Mouse (Mus musculus) ZHBTc4 (cell line): ENCODE measurements at regions not wholly inside any gene's neighbourhood (a gene's known extent, or its start where the extent isn't known, plus 50 kb on each side); places are given as distances from the start of the nearest gene placed in this dataset.

Experiments used
- DNase-seq: peaks from one replicate; pipeline ENCODE4 v3.0.0-alpha.2; 2011; ENCODE audit warnings: low read depth, low spot score

DNA sequence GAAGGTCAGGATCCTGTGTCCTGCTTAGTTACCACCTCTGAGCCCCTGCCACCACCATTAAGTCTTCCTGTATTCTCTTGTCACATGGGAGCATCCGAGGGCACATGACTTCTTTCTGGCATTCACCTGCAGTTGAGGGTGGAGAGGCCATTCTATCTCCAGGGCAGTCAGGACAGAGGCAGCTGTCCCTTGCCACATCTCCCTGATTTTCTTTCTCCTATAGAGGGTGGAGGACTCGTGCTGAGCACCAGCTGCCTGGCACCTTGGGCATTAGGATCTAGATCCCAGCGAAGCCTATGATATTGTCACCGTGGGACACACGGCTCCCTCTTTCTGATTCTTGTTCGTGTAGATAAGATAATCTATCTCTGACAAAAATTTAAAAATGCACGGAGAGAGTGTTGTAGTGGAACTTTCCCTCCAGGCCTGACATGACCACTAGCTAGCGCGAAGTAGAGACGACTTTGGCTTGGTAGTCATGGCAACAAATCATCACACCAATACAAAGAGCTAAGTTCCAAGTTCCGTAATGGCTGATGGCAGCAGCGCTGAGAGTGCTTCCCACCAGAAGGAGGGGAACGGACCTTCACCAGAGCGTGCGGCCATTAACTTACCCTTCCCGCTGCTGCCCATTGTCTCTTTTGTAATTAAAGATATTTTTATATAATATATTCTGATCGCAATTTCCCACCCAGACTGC lies 137.7 kb downstream of the Ipmk start:
- DNase-seq = peak; percentile 25

DNA sequence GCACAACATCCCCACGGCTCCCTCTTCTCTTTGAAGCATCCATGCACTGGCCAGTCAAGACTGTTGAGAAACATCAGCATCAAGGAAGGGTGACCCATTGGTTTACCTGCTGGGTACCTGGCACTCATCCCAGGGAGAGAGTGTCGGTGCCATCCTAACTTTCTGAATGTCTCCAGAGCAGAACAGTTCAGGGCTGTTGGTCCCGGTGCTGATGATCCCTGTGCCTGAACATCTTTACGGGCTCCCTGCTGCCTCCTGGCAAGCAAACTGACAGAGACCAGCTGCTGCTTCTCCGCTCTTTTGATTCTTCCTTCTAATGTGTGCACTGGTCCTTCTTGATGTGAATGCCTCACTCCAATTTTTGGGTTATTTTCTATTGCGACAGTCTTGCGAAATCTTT lies 142.2 kb downstream of the Ipmk start:
- DNase-seq = no peak

DNA sequence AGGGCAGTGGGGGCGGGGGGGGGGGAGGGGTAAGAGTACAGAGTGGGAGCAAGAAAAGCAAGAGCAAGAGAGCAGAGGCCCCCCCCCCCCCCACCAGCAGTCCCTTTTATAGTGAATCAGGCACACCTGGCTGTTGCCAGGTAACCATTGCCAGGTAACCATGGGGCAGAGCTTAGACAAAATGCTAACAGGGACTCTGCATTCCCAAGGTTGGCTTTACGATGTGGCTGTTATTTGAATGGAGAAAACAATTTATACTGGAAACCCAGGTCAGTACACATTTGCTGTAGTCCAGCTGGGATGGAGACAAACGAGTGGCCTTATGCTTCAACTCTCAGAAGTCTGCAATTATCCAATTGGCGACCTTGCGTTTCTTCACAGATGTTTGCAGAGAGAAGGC lies 154.5 kb downstream of the Ipmk start:
- DNase-seq = peak; percentile 21

DNA sequence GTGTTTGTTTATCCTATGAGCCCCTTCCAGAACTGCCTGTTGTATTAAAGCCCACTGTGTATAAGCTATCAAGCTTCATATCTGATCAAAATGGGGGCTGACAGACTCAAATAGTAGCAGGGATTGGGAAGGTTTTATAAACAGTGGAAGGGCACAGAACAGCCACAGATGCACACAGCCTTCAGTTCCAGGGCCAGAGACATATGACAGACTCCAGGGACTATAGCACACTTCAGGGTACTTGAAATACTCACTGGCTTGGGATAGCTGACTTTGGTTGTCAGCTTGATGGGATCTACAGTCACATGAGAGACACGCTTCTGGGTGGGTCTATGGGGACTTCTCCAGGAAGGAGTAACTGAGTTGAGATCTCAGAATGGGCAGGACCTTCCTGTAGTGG lies 156.7 kb downstream of the Ipmk start:
- DNase-seq = no peak

DNA sequence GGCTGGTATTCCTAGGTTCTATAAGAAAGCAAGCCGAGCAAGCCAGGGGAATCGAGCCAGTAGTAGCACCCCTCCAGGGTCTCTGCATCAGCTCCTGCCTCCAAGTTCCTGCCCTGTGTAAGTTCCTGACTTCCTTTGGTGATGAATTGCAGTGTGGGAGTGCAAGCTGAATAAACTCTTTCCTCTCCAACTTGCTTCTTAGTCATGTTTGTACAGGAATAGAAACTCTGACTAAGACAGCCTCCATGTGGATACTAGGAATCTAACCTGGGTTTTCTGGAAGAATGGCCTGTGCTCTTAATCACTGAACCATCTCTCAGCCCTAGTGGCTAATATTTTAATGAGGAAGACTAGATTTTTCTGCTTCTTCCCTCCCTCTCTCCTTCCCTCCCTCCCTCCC lies 177.7 kb downstream of the Ipmk start:
- DNase-seq = no peak

DNA sequence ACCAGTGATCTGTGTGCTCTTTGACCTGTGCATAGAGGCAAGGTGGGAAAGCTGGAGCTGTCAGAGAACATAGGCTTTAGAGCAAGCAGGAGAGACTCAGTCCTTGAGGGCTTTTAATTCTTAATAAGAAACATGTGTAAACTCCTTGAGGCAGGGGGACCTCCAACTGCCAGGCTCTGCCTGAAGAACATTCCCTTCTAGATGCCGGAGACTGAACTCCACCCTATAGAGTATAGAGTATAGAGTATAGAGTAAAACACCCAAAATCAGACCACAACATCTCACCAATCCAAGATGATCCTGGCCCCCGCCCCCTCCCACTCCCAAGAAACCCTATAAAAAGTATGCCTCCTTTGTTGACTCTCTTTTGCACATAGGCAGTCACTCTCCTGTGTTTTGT lies 186.2 kb downstream of the Ipmk start:
- DNase-seq = no peak

DNA sequence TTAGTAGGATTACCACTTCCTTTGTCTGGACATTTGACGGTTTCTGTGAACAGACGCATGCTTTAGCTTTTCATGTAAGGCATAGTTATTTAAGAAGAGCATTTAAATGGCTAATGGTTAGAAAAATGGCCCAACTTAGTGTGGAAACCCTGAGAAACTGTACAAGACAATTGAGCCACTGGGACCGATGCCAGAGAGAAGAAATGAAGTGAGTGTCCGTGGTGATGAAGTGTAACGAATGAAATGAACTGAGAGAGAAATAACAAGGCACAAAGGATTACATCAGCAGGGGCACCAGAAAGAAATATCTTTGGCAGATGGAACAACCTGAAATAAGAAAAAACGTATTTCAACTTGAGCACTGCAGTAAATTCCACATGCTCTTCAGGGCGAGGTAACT lies 197.9 kb downstream of the Ipmk start:
- no peak for DNase-seq

DNA sequence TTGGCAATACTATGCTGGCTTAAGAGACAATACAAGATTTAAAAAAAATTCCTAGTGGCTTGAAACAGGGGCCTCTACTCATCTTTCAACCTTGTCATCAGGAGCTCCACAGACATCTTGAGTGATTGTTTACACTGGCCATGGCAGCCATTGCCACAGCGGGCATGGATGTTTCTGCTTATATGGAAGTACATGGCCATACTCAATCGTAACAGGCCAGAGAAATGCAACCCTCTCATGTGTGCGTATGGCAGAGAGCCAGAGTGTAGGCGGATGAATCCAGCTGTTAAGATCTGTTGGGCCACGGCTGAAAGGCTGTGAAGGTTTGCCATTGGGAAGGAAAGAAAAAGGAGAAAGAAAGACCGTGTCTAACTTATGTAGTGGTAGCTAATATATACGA lies 198.9 kb downstream of the Ipmk start:
- no peak for DNase-seq

DNA sequence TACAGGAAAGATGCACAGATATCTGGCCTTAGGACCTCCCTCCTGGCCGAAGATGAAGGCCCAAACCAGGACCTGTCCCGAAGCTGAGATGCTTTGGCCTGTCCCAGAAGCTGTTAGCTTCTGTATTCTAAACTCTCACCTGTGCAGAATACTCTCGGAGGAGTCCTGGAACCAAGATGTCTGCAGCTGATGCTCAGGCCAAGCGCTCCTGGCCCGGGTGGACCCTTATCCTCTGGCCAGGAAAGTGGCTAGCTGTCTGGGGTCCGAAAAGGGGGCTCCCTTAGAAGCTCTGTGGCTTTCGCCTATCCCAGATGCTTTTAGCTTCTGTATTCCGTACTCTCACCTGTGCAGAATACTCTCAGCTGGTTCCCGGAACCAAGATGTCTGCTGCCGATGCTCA lies 236.2 kb downstream of the Ipmk start:
- DNase-seq = no peak

DNA sequence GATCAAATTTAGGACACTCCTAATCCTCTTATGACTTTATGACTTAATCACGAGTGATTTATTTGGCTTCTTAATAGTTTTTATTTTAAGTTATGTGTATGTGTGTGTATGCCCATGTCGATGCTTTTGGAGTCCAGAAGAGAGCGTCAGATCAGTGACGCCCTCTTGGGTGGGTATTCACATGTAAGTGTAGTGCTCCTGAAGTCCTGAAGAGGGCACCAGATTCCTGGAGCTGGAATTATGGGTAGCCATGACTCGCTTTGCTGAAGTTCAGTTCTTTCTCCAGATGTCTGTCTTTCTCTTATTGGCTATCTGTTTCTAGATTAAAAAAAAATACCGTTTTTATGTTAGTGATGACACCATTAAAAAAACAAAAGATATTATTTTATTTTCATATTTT lies 251.0 kb downstream of the Ipmk start:
- DNase-seq = peak; percentile 30

DNA sequence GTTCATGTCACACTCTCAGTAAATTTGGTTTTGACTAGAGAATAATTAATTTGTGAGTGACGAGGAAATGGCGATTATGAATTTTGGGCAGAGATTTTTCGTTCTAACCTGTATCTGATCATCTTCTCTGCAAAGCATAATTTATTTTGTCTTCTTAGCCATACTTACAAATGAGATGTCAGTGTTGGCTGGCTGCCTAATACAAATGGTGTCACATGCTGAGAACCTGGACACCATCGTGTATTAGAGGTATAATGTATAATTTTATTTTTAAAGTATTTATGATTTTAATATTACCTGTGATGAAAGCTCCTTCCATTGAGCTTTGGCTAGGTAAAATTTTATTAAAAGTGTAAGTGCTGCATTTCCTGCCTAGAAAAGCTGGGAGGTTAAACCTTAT lies 266.2 kb downstream of the Ipmk start:
- no peak for DNase-seq

DNA sequence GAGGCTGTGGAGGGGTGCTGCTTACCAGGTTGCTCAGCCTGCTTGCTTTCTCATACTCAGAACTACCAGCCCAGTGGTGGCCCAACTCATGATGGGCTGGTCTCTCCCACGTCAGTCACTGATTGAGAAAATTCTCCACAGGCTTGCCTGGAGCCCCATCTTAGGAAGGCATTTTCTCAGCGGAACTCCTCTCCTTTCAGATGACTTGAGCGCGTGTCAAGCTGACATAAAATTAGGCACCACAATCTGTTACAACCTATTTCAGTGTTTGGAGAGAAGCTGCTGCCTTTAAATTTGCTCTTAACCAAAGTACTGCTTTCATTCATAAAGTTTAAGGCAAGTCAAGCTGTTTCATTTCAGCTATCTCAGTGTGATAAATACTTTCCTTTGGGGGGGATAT lies 269.6 kb downstream of the Ipmk start:
- no peak for DNase-seq

DNA sequence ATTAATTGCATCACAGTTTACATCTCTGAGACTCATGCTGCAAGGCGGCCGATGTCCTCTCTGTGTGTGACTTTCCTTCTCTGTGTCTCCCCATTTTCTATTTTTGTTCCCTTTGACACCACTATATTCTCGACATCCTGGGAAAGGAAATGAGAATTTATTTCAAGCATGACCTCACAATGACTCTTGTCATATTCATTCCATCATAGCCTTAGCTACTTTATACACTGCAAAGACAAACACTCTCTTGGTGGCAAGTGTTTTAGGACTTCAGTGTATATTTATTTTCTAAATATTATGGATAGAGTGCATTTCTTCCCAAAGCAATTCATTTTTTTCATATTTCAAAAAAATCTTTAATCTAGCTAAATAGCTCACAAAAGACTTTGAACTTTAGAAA lies 298.5 kb downstream of the Ipmk start:
- DNase-seq = no peak

DNA sequence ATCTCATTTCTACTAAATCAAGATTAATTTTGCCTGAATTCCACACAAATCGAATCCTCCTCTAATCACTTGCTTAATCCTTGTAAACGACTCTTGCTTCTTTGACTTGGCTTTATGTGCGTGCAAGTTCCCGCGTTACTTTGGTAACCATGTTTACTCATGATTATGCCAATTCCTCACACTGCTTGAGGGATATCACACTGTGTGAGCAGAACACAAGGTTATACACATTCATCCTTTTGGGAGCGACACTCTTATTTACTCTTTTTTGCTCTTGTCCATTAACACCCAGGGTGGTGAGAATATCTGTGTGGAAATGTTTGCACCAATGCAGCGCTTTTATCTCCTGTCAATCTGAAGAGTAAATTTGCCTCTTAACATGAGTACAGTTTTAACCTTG lies 310.0 kb downstream of the Ipmk start:
- DNase-seq = no peak

DNA sequence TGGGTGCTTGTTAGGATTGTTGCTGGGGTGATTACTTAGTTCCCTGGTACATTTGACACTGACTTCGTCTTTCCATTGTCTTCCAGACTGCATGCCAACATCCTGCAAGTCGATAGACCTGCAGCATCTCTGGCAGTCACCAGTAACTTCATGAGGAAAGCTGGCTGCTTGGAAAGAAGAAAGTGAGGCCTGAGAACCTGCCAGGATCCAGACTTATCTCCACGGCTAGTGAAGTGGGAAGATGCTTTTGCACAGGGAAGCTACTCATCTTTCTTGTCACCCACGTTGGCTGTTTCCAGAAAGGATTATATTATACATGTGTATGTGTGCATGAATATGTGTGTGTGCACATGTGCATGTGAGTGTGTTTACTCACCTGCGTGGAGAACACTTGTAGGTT lies 316.0 kb downstream of the Ipmk start:
- DNase-seq = no peak

DNA sequence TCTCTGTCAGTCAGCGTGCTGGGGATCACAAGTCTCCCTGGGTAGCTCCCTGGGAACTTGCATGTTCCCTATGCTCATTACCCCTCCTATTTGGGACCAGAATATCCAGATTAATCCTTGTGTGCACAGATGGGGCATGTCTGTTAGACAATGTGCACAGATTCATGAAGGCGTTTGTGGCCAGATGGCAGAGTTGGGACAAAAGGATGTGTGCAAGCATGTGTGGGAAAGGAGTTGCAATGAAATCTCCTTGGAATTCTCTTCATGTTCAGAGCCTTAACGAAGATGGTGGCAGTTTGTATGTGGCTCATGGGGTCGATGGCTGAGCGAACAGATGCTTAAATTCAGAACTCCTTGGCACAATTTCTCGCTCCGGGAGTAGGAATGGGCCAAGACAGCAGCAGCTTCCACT lies 319.6 kb downstream of the Ipmk start:
- DNase-seq = no peak

DNA sequence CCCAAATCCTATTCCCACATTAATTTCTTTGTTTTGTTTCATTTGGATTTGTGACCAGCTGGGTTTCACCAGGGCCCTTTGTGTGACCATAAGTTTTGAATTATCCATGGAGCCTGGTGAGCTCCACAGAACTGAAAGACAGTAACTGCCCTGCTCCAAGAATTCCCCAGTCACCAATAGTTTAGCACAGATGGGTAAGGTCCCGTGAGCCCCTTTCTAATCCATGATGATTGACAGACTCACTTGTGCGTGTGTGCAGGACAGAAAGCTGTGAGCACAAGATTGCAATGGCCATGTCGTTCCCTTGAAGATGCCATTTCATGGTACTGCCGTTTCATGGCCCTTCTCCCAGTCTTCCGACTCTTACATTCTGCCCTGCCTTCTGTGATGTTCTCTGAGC lies 331.7 kb downstream of the Ipmk start:
- DNase-seq = no peak

DNA sequence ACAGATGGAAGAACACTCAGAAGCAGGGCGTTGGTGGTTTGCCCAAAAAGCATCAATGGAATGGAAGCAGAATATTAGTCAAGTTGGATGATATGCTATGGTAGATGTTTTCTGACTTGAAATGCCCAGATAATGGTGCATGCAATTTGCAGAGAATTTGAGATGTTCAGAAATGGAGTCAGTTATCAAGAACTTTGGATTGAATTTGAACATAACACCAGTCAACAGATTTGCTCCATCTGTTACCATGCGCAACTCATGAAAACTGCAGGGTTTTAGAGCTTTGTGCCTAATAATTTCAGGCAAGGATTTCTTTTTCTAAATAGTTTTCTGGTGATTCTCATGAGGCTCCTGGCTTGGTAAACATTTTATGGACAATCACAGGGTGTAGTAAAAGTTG lies 365.9 kb downstream of the Ipmk start:
- no peak for DNase-seq

DNA sequence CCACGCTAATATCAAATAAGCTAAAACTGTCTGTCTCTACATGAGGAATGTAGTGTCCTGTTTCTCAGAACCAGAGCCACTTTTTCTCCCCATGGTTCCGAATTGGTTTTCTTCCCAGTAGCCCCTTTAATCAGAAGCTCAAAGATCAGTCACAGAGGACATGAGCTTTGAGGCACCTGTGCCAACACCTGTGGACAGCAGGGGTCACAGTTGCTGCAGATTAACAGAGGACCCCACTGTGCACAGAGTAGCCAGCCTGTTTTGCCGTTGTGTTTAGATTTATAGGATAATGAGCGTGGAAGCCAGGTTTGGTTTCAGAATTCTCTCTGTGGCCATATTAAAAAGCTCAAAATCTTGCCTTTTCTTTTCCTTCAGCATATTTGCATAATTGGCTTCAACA lies 380.2 kb downstream of the Ipmk start:
- DNase-seq = no peak

DNA sequence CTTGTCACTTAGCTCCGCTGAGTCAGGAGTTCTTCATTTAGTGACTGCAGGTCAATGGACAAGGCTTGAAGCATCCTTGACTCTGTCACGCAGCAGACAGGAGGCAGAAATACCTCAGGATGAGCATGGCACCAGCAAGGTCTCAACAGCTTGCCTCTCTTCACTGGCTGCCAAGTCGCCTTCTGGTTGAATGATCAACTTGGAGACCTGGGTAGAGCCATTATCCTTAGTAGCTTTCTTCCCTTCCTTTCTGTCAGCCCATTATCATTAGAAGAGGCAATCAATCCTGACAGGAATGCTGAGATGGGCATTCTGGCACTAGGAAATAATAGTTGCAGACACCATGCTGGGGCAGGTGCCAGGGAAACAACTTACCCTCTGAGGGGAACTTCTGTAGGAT lies 386.3 kb downstream of the Ipmk start:
- peak; percentile 2 for DNase-seq

DNA sequence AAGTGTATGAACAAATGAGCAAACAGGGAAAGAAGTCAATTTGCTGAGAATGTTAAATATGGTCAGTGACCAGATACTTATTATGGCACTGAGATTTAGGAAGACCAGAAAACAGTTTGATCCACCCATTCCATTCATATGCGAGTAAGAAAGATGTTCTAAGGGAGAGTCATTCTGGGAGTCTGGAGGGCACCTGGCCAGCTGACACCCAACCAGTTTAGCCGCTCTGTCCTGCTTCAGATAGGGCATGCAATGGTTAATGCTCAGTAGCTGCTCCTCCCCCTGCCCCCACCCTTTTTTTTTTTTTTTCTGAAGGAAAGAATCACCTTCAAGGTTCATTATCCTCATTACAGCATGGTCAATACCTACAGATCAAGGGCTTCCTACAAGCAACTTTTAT lies 386.9 kb downstream of the Ipmk start:
- no peak for DNase-seq

DNA sequence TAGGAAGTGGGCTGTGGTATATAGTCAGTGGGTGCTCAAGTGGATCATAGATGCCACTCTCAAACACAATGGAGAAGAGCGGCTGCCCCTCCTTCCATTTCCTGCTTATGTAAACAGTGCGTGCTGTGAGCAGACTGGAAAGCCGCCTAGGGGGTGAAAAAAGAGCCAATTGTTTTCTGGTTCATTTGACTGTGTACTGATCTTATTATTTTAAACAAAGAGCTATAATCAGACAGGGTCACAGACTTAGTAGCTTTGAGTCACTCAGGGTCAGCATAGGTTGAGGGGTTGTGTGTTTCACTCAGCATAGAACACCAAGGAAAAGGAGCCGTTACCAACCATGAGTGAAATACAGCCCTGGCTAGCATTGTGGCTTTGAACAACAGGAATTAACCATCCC lies 390.7 kb downstream of the Ipmk start:
- DNase-seq = peak; percentile 65

DNA sequence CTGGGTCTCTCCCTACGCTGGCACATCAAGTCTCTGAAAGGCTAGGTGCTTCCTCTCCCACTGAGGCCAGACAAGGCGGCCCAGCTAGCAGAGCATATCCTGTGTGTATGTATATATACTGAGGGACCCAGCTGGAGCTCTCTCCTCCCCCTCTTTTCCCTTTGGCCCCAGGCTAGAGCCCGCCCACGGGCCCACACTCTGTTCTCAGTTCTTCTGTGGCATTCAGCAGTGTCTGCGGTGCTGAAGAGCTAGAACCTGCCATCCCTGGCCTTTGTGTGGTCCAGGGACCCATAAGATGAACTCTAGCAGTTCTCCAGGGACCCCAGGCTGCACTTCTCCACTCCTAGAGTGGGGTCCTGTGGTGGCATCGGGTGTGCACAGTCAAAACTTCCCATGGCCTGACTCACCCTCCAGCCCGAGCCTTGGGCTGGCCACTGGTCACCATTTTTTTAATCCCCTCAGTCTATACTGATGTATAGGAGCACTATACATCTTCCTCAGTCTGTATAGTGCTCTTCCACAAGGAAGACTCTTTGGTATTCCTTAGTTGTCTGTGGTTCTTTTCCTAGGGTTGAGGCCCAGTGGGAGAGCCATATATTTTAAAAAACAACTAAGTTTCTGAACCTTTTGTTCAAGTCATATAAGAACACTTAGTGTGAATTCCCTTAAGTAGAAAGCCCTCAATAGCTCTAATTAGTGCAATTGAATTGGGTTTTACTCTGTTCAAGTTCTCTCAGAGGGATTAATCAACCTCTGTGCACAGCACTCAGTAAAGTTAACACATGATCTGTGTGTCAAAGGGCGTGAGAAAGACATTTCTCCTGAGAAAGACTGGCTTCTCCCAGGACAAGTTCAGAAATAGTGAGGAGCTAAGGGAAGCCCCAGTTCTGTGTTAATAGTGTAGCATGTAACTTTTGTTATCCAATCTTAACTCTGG lies 401.3 kb downstream of the Ipmk start:
- peak; percentile 2 for DNase-seq
